Mouse (Mus musculus): ENCODE measurements at regions not wholly inside any gene's neighbourhood (a gene's known extent, or its start where the extent isn't known, plus 50 kb on each side); places are given as distances from the start of the nearest gene placed in this dataset.
A peak's percentile ranks its signal among the peaks of the same experiment; 100 is the strongest.

GRCm38 (mm10) chr9:47054595-47054994, 56.1 kb downstream of the Gm4791 start:
- DNase-seq (ENCODE audit: extremely low spot score): no peak

DNA sequence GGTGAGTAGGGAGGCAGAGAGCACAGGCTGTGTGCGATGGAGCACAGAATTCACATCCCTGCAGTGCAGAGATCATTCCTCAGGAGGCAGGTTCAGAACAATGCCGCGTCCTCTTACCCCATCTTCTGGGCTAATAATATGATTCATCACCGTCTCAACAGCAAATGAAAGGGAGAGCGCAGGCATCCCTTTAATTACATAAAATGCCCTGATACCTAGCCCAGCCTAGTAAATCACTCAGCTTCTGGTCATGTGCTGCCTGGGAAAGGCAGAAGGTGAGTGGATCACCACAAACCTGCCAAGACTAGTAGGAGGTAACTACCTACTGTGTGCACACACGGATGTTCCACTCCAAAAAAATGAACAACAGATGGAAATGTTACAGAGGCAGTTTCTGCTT, 57.0 kb downstream of the Gm4791 start:
- DNase-seq (ENCODE audit: extremely low spot score): no peak

DNA sequence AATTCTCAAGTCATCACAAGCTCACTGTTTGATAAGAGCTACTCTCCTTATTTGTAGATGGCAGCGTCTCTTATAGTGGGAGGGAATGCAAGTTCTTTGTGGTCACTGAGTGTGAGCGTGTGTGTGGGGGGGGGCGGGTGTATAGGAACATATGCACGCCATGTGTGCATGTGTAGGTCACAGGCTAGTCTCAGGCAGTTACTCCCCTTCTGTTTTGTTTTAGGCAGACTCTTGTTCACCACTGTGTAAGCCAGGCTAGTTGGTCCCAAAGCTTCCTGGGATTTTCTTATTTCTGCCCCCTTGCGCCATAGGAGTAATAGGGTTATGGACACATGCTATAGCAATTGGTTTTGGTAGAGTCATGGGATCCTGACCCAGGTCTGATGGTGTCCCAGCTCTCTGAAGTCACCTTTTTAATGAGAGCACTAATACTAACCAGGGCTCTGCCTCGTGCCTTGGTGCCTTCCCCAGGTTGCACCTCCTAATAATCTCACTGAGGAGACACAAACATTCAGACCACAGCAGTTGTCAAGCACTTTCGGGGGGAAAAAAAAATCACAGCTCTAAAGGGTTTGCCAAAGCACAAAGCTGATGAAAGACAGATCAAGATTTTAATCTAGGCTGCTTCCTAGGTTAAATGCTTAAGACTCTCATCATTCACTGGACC, 60.9 kb downstream of the Gm4791 start:
- DNase-seq (ENCODE audit: extremely low spot score): no peak

DNA sequence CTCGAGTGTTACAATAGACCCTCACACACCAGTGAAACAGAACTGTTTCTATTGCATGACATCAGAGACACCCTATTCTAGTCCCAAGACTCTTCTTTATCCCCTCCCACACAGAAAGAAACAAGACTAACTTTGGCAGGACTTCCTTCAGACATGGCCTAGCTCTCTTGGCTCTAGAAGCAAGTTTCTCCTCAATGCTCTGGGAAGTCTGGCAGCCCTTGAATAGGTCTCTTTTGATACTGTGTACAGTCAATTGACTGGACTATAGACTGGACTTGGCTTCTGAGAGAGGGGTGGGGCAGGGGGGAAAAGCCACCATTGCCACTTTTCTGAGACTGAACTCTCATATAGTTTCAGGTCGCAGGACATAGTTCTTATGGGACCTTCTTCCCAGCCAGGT, 62.2 kb downstream of the Gm4791 start:
- DNase-seq (ENCODE audit: extremely low spot score): no peak

GRCm38 (mm10) chr9:47062516-47062915, 64.0 kb downstream of the Gm4791 start:
- no peak for DNase-seq (ENCODE audit: extremely low spot score)

DNA sequence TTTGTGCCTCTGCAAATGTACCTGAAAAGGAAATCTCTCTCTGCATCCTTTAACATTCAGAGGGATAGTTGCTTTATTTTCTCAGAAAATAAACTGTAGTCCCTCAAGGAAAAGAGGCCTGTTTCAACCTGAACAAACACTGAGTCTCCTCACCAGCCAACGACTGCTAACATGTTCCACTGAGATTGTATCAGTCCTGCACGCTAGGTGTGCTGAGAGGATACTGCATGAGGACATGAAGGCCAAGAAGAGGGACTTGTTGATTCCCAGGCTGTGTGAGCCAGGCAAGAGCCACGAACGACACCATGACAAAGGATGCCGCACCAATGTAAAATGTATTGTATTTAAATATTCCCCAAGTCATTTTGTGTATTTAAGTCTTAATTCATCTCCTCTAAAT, 65.2 kb downstream of the Gm4791 start:
- DNase-seq (ENCODE audit: extremely low spot score): no peak

DNA sequence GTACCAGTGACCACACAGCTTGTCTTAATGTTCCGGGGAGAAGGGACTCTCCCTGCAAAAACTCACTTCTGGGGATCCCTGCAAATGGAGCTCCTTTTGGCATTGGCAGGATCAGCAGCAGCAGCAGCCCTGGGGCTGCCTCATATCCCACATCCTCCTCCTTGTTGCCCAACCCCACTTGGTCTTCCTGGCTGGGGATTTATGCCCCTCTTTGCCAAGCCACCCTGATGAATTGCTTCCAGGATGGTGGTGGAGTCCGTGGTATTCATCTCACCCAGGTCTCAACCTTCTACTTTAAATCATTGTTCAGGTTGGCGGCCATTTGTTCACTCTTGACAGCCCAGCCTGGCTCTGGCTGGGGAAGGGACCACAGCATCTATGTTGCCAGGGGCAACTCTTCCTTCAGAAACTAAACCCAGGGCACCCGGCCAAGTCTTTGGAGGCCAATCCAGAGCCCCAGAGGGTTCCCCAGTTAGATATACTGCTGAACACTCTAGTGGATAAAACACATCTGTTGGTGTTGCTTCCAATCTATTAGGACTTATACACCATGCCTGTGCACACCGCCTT, 66.0 kb downstream of the Gm4791 start:
- no peak for DNase-seq (ENCODE audit: extremely low spot score)

GRCm38 (mm10) chr9:47069436-47069835, 70.9 kb downstream of the Gm4791 start:
- peak; percentile 12 for DNase-seq (ENCODE audit: extremely low spot score)

DNA sequence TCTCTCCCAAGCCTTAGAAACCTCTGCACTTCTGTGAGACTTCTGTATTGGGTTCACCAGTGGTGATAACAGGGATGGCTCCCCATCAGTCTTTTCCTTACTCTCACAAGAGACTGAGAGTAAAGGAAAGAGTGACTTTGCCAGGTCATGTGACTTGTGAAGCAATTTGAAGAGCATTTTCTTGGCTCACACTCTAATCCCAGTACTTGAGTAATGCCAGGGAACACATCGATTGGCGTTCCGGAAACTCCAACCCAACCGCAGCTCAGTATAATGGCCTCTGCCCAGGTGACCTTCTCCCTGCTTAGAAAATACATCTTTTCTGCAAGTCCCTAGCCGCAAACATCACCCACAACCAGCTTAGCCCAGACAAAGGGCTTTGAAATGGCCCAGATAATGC, 72.4 kb downstream of the Gm4791 start:
- DNase-seq (ENCODE audit: extremely low spot score): no peak

- peak; percentile 22 for DNase-seq (ENCODE audit: extremely low spot score)
Measured at GRCm38 (mm10) chr9:47076946-47077345, 78.4 kb downstream of the Gm4791 start.

DNA sequence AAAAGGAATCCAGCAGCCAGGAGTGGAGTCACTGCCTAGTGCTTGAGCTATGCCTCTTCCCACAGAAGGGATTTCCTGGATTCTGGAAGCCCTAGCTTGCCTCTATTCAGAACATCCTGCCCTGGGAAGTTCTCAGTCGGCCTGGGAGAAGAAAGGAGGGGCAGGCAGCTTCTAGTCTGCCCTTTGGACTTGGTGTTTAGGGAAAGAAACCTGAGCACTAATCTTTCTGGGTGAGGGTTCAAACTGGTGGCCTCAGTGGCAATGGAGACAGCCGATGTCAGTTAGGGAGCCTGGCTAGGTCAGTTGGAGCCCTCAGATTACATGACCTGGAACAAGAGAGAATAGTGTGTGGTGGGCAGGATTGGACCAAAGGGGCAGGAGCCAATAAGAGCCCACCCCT, 78.9 kb downstream of the Gm4791 start:
- DNase-seq (ENCODE audit: extremely low spot score): no peak

DNA sequence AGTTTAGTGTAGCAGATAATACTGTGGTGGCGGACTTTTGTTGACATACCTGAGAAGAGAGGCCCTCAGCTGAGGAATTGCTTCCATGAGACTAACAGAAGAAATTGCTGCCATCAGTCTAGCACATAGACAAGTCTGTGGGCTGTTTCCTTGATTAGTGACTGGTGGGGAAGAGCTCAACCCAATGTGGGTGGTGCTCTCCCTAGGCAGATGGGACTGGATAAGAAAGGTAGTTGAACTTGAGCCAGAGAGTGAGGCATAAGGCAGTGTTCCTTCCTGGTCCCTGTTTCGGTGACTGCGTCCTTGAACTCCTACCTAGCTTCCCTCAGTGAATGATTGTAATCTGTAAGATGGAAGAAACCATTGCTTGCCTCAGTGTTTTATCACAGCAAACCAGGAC, 79.4 kb downstream of the Gm4791 start:
- no peak for DNase-seq (ENCODE audit: extremely low spot score)

DNA sequence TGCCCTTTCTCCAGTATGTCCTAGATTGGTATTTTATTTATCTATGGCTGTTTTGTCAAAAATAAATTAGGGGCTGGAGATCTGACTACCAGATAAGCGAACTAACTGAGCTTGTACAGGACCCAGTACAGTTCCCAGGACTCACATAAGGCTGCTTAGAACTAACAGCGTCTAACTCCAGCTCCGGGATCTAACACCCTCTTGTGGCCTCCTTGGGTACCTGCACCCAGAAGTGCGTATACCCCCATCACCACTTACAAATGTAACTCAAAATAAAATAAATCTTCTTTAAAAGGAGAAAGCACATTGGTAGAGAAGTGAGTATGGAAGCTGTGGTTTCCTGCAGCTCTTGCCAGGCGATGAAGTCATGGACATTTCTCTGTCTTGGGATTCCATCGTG, 82.9 kb downstream of the Gm4791 start:
- no peak for DNase-seq (ENCODE audit: extremely low spot score)

DNA sequence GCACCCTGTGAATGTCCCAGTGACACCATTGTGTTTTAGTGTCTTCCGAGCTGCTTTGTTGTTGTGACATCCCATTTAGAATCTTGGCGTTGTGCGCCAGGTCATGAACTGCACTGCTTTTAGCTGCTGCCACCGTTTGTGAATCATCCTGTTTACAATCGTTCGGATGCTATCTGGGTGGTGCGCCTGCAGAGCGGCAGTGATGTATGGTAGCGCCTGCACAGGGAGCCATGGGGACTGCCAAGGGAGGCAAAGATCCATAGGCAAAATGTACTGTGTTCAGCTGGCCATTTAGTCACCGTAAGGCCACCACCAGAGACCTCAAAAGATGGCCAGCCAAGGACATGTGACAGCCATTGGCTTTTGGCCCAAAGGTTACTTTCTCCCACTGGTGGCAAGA, 93.3 kb downstream of the Gm4791 start:
- no peak for DNase-seq (ENCODE audit: extremely low spot score)

- no peak for DNase-seq (ENCODE audit: extremely low spot score)
Measured at GRCm38 (mm10) chr9:47095656-47096055, 97.1 kb downstream of the Gm4791 start.

DNA sequence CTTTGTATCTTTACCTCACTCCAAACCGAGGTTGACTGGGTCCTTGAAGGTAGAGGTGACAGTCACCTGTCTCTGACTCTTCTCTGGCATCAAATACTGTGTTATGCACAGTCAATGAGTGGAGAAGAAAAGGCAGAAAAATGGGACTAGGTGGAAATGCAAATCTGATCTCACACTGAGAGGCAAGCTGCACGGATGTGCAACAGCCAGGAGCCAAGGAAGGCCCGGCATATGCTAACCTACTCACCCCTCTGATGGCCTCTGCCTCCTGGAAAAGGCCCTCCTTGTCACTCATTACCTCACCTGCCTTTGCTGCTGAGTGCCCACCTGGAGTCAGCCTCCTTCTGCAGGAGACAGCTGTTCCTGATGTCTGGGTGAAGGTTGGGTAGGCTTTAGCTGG, 104.8 kb downstream of the Gm4791 start:
- no peak for DNase-seq (ENCODE audit: extremely low spot score)

DNA sequence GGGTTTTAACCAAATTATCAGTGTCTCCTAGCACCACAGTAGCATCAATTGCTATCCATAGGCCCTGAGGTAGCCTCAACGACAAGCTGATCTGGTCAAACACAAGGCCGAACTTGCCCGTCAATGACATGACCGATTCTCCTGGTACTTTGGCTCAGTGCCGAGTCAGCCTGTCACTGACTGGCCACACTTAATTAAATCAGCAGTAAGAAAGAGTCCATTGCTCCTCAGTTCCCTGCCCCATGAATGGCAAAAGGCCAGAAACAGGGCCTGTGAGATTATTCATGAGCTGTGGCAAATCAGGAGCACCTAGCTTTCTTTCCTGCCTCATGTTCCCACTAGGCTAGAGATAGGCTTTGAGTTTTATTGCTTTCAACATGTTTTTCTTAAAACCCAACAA, 105.4 kb downstream of the Gm4791 start:
- DNase-seq (ENCODE audit: extremely low spot score): no peak

- no peak for DNase-seq (ENCODE audit: extremely low spot score)
Measured at GRCm38 (mm10) chr9:47108096-47108495, 109.6 kb downstream of the Gm4791 start.

- DNase-seq (ENCODE audit: extremely low spot score): no peak
Measured at GRCm38 (mm10) chr9:47119253-47119652, 120.7 kb downstream of the Gm4791 start.

DNA sequence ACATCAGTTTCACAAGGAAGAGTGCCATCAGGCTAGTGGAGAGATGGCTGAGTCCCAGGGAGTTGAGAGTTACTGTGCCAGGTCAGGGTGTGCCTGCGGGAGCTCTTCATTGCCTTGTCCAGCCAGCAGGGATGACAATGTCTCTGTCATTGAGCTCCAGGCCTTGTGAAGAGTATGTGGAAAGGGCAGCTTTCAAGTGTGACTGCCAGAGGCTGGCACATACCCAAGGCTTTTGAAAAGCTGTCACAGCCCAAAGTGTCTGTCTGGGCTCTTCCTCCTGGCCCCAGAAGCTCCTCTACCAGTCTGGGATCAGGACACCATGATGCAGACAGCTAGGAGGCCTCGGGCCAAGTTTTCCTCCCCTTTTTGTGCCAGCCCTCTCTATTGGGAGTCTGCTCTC, 124.6 kb downstream of the Gm4791 start:
- DNase-seq (ENCODE audit: extremely low spot score): no peak

DNA sequence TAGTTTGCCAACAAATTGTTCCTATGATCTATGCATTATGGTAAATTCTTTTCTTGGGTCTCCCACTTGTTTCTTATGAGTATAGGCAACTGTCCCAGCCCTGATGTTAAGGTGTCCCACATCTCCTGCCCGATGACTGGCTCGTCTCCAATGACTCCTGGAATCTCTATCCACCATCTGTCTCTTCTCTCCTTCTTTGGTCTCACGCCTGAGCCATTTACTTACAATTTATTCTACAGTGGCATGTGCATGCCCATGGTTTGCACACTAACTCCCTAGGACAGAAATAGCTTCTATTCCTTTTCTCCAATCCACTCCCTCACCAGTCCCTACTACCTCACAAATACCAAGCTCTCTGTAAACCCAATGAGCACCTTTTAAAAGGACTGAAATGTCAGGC, 127.0 kb downstream of the Gm4791 start:
- no peak for DNase-seq (ENCODE audit: extremely low spot score)

DNA sequence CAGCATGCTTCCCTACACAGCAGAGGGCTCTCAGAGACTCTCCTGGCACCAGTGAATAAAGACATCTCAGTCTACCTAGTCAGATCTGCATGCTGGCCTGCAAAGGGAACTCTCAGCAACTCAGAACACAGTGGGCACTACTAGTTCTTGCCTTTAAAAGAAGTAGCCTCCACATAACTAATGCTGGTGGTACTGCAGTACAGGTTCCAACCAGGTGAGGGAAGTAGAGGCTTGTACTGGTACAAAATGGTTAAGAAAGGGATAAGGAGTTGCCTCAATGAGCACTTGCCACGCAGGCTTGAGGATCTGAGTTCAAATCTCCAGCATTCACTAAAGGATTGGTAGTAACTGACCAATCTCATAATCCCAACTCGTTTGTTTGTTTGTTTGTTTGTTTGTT, 127.7 kb downstream of the Gm4791 start:
- DNase-seq (ENCODE audit: extremely low spot score): peak; percentile 21

- DNase-seq (ENCODE audit: extremely low spot score): no peak
Measured at GRCm38 (mm10) chr9:47127756-47128424, 129.3 kb downstream of the Gm4791 start.

- no peak for DNase-seq (ENCODE audit: extremely low spot score)
Measured at GRCm38 (mm10) chr9:47129101-47129500, 130.6 kb downstream of the Gm4791 start.
